Mouse (Mus musculus) left cerebral cortex, adult 18-20 months (tissue): Measurements from ENCODE around the gene Nrip3. TPM values are rescaled to one million over a fixed set of nuclear protein-coding genes. Genes with fewer than 3 reads are reported as not detected.

Experiments used
- DNase-seq, 2 experiments: peaks; one replicate each; pipeline ENCODE4 v3.0.0; 2021 to 2022; ENCODE audit warnings: low spot score in 2 of 2, mixed read lengths in 1 of 2
- total RNA-seq, 2 experiments: library from RNA; stranded (reverse); gene quantifications; 2 replicates each; pipeline ENCODE4 v1.2.3; 2021

The Nrip3 gene
- total RNA-seq, 2 experiments from 2014 or later = 82.9 to 87.3 TPM

DNA sequence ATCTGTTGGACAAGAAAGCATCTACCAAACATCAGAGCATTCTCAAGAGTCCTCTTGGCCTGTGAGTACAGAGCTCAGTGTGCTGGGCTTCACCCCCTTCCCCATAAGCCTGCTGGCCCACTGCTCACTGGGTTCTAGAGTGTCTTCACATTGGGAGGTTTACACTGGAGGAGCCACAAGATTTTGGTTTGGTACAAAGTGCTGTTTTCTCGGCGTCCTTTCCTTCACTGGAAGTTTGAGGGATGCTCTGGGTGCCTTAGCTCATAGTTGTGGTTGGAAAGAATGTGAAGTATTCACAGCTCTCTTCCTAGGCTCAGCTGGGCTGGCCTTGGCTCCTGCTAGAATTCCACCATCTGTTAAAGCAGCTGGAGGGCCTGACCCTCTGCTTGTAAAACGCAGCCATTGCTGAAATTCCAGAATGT lies 72.9 kb downstream of the Nrip3 start:
- no peak for DNase-seq

Other genes starting within 250 kb of the Nrip3 start
- gene St5, start 78.4 kb downstream of the Nrip3 start, total RNA-seq = 10 to 100 TPM; 17.8 to 21.5 TPM
- 1 to 10 TPM; 3.6 to 6.0 TPM for gene Akip1, start 78.3 kb downstream of the Nrip3 start, total RNA-seq
- not detected for gene BC051019, start 58.2 kb downstream of the Nrip3 start, total RNA-seq
- gene Ascl3, start 50.3 kb downstream of the Nrip3 start, total RNA-seq = not detected
- gene Tmem9b, start 29.1 kb downstream of the Nrip3 start, total RNA-seq = 10 to 100 TPM; 91.6 to 93.1 TPM
- 1 to 10 TPM in 1 of 2 experiments, under 1 TPM in 1; 0.93 to 1.1 TPM for gene Scube2, start 83.7 kb upstream of the Nrip3 start, total RNA-seq
- 100 to 1,000 TPM; 222 to 227 TPM for gene Dennd5a, start 178.4 kb upstream of the Nrip3 start, total RNA-seq
- 10 to 100 TPM; 55.1 to 61.4 TPM for gene Tmem41b, start 204.9 kb upstream of the Nrip3 start, total RNA-seq
- gene Ipo7, start 236.2 kb upstream of the Nrip3 start, total RNA-seq = 100 to 1,000 TPM in 1 of 2 experiments, 10 to 100 TPM in 1; 98.4 to 106 TPM